Mouse (Mus musculus): ENCODE measurements around the gene Btbd11. TPM values are rescaled to one million over a fixed set of nuclear protein-coding genes. Genes with fewer than 3 reads are reported as not detected.

The Btbd11 gene
- total RNA-seq, 2 experiments from 2014 or later = 1.3 to 3.5 TPM

DNA sequence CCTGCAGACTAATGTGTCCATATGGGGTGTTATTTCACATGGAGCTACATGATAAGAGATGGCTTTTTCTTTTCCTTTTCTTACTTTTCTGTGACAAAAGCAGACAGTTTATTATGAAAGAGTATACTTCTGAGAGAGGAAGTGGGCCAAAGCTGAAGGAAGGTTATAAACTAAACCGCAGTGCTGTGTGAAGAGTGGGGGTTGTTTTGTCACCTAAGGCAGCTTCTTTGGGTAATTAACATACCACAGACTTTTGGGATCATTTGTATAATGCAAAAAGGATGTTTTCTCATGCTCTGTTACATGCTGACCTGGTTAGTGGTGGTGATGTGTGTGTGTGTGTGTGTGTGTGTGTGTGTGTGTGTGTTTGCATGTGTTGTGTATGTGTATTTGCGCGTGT, 24.5 kb downstream of the Btbd11 start:
- ATAC-seq (replicated peaks; ENCODE audit: poor library complexity, severe bottlenecking) = peak; percentile 99

DNA sequence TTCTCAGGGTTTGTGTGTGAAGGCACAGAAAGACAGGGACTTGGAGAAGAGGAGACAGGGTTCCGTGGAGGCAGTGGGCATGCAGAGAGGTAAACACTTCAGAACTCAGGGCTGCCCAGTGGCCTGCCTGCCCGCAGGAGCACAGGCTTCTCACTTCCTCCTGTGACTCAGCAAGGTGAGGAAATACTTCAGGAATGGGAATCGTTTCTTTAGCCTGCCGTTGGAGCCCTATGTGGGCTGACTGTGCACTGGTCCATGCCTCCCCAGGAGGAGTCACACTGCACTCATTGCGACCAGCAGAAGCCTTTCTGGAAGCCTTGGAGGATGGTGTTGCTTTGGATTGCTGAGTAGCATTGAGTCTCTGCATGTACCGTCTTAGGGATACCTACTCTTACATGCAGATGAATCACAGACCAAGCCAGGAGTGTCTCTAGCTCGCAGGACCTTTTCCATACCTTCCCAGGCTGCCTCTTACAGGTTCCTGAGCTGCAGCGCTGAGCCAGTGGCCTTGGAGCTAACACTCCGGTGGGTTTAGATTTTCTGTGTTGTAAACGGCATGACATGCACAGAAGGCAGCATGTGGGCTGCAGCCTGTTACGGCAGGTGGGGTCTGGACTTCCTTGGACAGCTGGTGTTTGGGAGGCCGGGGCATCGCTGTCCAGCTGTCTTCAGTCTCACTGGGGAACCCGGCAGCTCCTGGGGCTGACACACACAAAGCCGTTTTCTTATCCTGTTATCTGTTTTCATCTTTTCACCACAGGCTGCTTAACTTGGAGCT, 34.4 kb downstream of the Btbd11 start:
- ATAC-seq (replicated peaks; ENCODE audit: poor library complexity, severe bottlenecking) = peak; percentile 79

DNA sequence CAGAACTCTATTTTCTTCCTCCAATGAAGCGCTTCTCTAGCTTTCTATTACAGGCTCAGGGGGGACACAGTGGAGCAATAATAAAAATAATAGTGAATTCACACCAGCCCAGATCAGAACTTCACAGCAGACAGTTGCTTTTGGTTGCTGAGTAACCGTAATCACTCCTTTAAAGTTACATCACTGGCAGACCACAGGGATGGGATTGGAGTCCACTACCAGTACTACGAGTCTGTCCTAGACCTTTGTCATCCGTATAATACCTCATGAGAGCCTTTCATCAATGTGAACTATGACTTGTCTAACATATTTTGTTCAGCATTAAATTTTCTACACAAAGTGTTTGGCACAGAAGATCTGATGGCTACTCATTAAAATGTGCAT, 35.0 kb downstream of the Btbd11 start:
- ATAC-seq (replicated peaks; ENCODE audit: poor library complexity, severe bottlenecking) = no peak

DNA sequence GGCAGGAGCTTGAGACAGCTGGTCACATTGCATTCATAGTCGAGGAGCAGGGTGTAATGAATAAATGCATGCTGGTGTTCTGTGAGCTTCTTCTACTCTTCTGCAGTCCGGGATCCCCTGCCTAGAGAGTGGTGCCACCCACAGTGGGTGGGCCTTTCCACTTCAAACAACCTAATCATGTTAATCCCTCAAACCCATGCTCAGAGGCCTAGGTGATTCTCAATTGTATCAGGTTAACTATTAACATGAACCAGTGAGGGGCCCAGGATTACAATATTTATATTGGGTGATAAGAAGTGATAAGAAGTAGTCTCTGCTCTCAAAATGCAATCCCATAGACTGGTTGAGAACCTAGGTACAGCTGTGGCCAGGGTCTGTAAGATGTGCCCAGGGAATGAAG, 39.1 kb downstream of the Btbd11 start:
- no peak for ATAC-seq (replicated peaks; ENCODE audit: poor library complexity, severe bottlenecking)

DNA sequence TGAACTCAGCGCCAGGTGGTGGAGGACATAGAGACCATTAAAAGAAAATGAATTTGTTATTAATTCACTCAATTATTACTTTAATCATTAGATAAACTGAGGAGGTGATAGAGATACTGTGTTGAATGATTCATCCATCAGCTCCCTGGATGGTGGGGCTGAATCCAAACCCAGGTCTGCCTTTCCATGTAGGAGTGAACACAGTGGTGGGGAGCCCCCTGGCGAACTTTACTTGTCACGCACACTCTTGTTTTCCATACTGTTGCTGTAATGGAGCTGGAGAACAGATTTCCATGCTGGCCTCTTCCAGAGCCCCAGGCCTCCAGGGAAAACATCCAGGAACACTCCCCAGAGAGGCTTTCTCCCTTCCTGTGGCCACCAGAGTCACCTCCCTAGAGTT, 50.6 kb downstream of the Btbd11 start:
- no peak for ATAC-seq (replicated peaks; ENCODE audit: poor library complexity, severe bottlenecking)

DNA sequence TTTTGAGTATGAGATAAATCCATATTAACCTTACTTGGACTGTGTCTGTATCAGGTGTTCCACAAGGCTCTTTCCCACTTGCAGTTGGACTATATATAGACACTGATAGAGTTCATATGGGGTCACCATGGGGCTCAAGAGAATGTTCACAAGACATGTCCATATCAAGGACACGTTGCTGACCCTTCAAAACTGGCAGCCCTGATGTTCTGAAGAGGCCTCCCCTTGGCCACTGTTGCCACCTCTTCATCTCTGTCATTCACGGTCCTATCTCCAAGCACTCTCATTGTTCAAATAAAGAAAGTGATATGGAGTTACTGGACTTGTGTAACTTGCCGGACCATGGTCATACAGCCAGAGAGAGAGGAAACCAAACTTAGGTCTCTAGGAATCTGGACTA, 56.8 kb downstream of the Btbd11 start:
- ATAC-seq (replicated peaks; ENCODE audit: poor library complexity, severe bottlenecking) = no peak

DNA sequence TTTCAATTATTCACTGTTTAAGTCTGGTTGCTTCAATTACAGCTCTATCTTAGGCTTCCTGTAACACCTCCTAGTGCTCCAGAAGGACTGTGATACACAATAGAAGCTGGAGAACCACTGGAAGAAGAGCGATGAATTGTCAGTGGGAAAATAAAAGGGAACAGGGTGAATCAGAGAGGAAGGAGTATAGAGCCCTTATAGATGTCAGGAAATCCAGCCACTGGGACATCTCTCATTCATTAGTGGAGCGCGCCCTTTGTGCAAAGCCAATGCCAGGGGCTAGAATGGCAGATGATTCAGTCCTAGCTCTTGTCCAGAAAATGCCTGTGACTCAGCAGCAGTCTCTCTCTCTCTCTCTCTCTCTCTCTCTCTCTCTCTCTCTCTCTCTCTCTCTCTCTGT, 59.3 kb downstream of the Btbd11 start:
- ATAC-seq (replicated peaks; ENCODE audit: poor library complexity, severe bottlenecking) = no peak

DNA sequence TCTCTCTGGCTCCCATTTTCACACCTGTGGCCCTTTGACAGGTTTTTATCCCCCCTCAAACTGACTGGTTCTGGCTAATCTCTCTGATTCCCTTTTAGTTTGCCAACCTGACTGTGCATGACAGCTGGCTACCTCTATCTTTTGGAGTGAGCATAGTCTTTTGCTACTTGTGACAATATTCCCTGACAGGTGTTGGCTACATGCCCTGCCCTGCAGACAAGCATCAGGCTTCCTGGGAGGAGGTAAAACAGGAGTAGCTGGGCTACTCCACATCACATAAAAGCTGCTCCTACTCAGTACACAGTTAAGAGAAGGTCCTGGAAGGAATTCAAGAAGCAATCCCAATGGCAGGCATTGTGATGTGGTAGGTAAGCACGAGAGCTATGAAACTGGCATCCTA, 60.1 kb downstream of the Btbd11 start:
- ATAC-seq (replicated peaks; ENCODE audit: poor library complexity, severe bottlenecking) = no peak

DNA sequence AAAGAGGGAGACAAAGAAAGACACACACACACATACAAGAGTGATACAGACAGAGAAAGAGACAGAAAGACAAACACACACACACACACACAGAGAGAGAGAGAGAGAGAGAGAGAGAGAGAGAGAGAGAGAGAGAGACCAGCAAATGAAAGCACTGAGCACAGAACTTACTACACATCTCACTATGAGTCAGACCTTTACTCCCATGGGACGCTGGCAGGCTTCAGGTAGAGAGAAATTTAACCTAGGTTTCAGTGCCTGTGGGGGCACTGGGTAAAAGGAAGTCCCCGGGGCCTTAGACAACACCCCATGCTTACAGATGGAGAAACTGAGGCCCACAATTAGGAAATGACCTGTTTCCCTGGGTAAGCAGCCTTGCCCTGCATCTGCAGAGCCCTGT, 61.3 kb downstream of the Btbd11 start:
- ATAC-seq (replicated peaks; ENCODE audit: poor library complexity, severe bottlenecking) = no peak

DNA sequence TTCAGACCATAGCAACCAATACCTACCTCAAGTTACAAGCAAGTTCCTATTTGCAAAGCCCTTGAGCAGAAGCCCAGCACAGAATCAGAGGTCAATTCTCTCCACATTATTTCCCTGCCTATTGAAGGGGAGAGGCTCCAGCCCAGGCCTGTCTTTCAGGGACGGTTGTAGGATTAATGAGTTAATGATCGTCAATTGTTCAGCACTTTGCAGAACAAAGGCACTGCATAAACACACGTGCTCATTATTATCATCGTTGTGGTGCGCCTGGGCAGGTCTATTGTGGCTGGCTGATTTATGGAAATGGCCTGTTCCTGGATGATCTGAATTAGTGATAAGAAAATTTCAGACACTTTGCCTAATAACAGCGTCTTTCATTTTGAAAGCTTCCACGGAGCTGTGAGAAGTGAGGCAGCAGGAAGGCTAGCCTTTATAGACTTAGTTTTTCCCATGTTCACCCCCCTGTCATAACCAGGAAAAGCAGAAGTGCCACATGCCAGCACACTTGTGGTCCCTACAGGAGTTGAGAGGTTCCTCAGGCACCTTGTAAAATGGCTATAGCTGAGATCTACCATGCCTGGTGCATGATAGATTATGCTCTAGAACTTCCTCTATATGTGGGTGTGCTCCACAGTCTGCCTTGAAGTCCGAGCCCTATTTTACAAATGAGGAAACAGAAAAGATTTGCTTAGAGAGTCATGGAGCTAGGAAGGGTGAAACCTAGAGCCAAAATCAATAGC, 65.2 kb downstream of the Btbd11 start:
- ATAC-seq (replicated peaks; ENCODE audit: poor library complexity, severe bottlenecking) = peak; percentile 78

DNA sequence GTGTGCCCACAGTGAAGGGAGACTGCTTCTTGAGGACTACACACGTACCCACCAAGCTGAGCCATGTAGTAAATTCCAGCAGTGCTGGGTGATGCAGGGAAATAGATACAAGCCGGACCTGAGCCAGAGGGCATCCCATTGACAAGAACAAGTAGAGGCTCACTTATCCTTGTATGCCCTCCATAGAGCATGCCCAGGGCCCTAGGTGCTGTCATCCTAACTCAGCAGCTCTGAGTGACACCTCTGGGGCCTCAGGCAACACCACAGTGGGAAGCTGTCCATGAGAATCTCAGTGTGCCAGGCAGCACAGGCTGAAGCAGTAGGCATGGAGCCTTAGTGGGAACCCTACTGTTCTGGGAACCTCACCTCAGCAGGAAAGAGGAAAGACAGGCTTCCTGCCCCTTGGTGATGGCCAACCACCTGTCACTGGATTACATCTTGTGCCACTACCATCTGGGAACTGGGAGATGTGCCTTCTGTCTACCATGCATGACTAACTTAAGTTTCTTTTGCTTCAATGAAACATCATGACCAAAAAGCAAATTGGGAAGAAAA, 66.7 kb downstream of the Btbd11 start:
- ATAC-seq (replicated peaks; ENCODE audit: poor library complexity, severe bottlenecking) = no peak

DNA sequence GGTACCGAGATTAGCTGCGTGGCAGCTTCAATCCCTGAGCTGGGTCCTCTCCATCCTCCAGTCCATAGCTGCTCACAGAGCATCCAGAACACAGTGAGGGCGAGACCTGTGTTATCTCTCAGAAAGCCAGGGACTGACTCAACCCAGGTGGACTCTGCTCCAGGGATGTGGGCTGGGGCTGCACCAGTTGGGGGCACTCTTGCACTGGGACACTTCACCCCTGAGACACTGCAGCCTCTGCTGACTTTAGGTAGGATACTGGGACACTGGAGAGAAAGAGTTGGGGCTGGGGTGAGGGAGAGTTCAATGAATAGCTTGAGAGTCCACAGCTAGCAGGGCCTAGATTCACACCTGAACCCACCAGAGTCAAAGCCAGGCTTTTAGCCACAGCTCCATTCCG, 69.4 kb downstream of the Btbd11 start:
- ATAC-seq (replicated peaks; ENCODE audit: poor library complexity, severe bottlenecking) = no peak

DNA sequence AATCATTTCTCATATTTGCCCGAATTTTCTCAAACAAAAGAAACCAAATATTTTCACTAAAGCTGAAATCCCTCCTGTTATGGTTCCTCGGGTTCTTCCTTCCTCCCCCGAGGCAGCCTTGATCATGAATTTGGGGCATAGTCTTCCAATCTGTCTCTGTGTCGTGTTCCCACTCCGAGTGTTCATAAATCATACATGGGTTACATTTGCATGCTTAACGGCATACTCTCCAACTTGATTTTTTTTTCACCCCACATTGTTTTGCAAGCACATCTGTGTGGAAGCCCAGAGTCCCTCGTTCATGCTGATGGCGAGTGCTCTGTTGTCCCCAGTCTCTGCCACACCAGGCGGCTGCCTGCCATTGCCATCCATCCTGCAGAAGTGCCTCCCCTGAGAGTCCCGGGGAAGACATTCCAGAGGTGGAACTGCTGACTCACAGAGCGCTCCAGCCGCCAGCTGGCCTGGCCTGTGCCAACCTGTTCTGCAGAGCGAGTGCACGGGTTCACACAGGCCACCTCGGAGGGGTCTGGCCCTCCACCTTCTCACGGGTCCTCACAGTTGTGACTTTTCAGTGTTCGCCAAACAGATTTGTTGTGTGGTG, 72.2 kb downstream of the Btbd11 start:
- ATAC-seq (replicated peaks; ENCODE audit: poor library complexity, severe bottlenecking) = no peak

DNA sequence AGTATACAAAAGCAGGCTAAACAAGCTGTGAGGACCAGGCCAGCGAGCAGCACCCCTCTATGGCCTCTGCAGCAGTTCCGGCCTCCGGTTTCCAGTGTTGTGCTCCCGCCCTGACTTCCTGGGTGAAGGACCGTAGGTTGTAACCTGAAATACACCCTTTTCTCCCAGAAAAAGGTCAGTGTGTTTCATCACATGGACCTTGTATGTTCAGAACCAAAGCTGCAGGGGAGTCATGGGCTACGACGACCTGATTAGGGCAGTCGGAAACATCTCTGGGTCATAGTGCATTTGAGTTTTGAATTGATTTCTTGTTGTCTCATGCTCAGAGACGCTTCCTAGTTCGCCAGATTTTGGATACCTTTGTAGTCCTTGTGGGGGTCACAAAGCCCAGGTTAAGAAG, 74.1 kb downstream of the Btbd11 start:
- ATAC-seq (replicated peaks; ENCODE audit: poor library complexity, severe bottlenecking) = no peak

DNA sequence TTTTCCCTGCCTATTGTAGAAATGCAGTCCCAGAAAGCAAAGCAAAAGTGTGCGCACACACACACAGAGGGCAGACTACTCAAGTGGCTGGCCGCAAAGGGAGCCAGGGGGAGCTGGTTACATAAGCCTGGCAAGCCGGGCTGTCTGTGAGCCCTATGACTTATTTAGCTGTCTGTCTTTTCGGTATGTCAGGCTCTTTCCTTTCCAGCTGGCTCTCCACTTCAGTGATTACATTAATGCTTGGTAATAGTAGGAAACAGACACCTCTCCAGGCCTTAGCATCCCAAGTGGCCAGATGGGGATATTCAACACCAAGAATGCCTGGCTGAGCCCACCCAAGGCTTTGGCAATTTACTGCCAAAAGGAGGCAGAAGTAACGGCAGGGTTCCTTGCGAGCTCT, 77.5 kb downstream of the Btbd11 start:
- no peak for ATAC-seq (replicated peaks; ENCODE audit: poor library complexity, severe bottlenecking)

DNA sequence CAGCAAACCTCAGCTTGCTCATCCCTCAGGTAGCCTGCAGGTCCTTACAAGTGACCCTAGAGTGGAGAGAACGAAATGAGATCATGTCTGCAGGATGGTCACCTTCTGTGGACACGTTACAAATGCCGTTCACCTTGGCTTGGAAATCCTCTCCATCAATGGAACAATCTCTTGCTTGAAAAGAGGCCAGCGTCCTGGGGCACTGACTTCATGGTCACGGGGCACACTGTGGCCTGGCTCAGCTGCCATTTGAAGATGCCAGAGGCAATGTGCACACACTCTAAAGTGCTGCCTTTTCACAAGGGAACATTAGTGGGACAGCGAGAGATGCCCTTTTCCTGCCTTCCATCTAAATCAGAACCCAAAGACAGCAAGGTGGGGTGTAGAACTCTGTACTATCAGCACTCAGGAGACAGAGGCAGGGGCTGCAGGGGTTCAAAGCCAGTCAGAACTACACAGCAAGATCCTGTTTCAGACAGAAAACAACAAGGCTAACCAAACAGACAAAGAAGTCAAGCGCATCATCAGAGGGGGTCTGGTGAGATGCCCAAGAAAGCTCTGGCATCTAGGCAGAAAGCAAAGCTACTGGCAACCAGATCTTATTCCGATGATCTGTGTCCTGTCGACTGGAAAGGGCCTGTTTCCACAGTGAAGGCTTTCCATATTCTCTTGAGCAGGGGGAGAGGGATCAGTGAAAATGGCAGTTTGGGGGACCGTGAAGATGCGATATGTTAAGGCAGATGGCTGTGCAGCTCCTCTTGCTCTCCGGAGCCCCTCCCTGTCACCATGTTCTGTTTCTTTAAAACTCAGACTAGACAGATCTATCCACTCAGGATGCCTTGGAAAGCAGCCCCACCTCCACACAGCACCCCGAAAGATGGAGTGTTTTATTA, 79.1 kb downstream of the Btbd11 start:
- ATAC-seq (replicated peaks; ENCODE audit: poor library complexity, severe bottlenecking) = no peak

DNA sequence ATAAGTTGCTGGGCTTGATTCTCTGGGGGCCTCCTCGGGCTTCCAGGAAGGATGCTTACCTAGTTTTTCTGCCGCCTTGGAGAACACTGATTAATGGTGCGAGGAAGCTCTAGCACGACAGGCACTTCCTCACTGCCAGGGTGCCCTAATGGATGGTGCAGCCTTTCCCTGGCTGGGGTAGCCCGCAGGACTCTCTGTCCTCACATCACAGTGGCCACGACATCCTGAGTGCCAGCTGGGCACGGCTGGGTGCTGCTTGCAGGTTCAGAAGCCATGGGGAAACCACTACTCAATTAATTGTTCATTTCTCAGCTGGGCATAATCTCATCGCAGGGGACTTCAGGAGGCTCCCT, 79.8 kb downstream of the Btbd11 start:
- ATAC-seq (replicated peaks; ENCODE audit: poor library complexity, severe bottlenecking) = no peak

DNA sequence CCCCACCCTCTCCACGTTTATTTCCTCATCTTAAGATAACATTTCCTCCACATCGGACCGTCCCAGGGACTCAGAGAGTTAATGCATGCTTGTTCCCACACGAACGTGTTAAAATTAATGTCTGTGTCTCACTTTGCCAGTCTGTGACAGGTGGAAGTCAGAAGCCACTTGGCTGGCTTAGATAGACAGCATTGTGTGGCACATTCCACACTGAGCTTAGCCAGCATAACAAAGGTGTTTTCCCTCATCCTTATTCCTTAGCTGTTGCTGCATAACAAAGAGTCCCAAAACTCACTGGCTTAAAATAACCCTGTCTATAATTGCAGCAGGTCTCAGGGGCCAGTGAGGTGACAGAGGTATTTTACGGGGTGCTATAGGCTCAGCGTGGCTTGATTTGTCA, 80.8 kb downstream of the Btbd11 start:
- ATAC-seq (replicated peaks; ENCODE audit: poor library complexity, severe bottlenecking) = no peak

DNA sequence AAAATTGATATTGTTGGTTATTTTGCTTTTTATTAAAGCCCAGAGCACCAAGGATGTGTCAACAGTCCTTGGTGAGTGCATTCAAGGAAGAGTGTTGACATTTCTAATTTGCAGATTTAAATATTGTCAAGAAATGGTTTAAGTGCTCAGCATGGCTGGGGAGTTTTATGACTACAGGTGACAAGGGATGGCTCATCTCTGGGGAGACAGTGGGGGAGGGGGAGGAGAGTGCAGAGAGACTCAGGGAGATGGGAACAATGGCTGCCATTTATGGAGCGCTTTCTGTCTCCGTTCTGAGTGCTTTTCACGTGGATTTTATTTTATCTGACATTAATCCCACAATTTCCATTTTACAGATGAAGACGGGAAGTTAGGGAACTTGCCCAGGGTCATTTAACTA, 81.9 kb downstream of the Btbd11 start:
- no peak for ATAC-seq (replicated peaks; ENCODE audit: poor library complexity, severe bottlenecking)

DNA sequence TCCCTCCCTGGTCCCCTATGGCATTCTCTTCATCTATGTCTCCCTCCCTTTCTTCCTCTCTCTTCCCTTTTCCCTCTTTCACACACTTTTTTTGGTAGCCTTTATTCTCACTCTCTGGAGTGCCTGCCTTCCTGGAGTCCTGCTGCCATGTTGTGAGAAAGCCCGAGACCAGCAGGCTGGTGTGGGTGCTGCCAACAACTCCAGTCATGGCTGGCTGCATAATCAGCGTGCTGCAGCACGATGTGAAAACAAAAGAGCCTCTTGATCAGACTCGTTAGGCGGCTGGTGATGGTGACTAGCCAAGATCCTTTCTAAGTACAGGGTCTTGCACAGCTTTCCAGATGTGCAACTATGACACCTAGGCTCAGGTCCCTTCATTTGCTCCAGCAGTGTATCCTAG, 82.7 kb downstream of the Btbd11 start:
- ATAC-seq (replicated peaks; ENCODE audit: poor library complexity, severe bottlenecking) = no peak
